Mouse (Mus musculus) left cerebral cortex, adult 8-10 months (tissue): ENCODE measurements at regions not wholly inside any gene's neighbourhood (a gene's known extent, or its start where the extent isn't known, plus 50 kb on each side); places are given as distances from the start of the nearest gene placed in this dataset.
"Not testable (repeated sequence)": the region's sequence is repeated elsewhere in the genome, so short reads cannot be mapped to it uniquely, and the experiment has no call there.

ENCODE experiments used
- DNase-seq, 2 experiments: peaks; one replicate each; pipeline ENCODE4 v3.0.0; 2022; ENCODE audit warnings: low spot score in 2 of 2

DNA sequence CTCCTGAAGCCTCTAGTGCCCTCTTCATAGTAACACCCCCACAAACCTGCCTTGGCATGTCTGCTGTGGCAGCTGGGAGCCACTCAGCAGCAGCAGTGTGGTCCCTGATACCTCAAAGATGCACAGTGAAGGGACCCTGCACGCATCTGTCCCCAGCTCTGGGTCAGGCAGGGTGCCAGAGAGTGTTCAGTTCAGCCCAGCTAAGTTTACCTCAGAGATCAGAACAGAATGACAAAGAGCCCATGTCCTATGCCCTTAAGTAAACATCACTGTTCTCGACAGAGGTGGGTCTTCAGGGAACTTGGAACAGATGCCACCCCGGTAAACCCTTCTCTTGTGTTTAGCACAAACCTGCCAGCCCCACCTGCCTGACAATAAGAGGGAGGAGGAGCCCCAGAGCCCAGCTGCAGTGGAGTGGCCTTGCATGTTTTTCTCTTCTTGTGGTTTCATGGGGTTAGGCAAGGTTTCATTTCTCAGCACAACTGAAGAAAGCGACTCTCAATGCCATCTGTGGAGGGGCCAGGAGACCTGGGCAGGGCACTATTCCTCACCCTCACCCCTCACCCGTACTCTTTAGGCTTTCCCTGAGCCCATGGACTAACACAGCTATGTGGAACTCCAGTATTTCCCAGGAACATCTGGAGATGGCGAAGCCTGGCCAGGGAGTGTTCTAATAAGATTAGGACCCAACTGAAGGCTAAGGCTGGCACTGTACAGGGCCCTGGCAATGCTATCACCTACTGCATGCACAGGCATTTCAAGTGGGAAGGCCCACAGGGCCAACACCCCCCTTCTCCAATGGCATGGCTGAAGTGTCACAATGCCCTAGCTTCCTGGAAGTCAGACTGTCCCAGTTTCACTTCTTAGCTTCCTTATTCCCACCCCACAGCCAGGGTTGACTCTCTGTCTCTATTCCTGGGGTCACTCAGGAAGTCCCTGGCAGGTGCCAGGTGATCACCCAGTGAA lies 60.6 kb upstream of the Klf13 start:
- no peak for DNase-seq

DNA sequence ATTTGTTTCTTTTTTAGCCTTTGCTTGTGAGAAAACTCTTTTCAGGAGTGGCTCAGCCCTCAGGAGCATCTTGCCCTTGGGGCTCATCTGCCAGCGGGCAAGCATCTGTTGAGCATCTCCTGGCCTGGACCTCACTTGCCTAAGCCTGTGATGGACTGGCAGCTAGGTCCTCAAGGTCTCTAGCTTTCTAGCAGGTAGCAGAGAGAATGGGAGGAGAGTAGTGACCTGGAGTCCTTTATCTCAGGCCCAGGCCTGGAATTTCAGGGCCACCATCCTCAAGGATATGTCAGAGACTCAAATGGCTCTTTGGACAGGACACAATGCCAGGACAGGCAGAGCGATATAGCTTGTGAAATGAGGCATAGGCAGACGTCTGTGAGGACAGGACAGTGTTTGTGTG lies 59.3 kb upstream of the Klf13 start:
- no peak for DNase-seq

DNA sequence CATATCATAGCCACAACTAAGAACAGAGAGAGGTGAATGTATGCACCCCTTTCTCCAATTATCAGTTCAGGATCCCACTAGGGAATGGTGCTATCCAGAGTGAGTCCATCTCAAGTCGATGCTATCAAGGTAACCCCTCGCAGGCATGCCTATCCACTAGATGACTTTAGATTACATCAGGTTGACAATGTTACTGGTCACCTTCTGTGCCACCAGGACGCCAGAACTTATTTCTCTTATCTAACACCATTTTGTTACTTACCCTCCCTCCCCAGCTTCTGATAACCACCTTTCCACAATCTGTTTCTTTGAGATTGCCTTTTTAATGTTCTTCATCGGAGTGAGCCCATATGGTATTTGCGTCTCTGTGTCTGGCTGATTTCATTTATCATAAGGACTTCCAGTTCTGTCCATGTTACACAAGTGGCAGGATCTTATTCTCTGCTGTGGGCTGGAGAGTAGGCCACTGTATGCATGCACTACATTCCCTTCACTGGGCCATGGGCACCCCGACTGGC lies 57.9 kb upstream of the Klf13 start:
- no peak for DNase-seq

DNA sequence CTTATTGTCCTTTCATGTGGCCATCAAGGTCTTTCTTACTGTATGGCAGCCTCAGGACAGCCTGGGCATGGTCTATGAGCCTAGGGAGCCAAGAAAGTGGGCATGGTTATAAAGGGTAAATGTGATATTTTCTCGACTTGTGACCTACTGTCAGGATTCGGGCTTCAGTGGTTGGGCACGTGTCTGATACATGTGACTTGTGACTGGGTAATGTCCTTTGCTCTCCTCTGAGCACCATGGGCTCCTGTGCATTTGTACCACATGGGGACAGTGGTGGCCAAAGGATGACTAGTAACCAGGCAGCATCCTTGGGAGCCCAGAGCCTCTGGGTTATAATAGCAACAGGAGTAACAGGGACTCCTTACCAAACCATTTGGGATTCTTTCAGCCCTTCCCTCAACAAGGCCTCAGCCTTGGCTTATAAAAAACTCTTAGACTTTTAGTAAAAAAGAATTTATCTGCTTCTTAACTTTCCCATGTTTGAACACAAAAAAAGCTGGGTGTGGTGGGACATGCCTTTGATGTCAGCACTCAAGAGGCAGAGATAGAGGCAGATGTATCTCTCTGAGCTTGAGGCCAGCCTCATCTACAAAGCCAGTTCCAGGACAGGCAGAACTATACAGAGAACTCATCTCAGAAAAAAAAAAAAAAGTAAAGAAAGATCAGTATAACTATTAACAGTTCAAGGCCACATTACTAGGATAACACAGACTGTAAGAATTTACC lies 56.7 kb upstream of the Klf13 start:
- DNase-seq = no peak

DNA sequence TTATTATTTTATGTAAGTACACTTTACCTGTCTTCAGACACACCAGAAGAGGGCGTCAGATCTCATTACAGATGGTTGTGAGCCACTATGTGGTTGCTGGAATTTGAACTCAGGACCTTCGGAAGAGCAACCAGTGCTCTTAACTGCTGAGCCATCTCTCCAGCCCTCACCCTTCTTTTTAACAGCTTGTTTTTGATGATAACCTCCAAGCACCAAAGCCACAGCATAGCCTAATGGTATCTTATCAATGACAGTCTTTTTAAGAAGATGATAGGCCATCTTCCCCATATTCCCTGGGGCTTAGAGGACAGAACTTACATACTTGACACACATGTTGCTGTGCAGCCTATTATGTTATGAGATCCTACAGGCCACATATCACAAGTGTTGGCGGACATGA lies 56.1 kb upstream of the Klf13 start:
- not testable (repeated sequence) for DNase-seq

DNA sequence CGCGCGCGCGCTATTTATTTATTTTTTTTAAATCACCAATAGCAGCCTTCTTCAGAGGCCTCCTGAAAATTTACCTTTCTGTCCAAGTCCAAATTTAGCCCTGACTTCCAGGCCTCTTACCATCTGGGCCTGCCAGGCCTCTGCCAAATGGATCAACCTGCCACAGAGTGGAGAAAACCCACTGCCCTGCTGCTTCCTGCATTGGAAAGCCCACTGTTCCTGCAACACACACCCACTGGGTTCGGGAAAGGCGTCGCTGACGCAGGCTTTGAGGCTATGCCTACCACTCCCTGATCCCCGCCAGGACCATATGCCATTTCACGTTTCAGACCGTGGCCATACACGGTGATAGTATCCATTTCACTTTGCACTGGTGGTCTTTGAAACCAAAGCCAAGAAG lies 53.4 kb upstream of the Klf13 start:
- DNase-seq = no peak

DNA sequence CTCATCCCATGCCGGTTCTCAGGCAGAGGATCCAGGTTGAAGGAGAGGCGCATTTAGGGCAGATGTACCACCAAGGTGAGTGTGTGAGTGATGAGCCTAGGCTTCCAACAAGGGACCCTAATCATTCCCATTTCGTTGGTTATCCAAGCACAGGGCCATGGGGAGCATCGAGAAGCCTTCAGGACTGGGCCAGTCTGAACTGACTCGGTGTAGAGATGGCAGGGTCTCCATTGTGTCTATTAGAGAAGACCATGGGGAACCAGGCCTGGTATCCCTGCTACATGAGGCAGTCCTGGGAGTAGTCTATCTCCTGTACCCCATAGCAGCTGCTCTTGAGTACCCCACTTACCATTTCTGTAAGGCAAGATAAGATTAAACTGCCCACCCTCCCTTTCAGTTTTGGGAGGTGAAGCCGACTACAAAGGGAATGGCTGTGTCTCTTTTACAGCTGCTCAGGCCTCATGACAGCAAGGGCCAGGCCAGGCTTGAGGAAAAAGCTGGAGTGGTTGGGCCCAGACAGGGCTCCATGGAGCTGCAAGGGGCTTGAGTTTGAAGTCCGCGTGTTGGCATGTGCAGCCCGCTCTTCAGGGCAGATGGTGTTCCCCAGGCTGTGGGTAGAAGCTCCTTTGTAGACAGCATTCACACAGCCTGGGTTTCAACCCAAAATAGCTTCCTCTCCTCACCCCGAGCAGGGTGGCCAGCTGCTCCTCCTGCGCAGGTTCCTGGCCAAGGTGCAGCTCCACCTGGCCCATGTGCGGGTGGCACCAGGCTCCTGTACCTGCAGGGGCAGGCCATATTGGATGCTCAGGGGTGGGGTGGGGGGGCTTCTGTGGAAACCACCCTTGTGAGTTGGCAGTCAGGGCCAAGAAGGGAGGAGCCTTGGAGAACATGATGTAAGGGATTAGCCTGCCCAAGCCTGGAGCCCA lies 52.6 kb upstream of the Klf13 start:
- DNase-seq = peak in 1 of 2 experiments; percentile 60

DNA sequence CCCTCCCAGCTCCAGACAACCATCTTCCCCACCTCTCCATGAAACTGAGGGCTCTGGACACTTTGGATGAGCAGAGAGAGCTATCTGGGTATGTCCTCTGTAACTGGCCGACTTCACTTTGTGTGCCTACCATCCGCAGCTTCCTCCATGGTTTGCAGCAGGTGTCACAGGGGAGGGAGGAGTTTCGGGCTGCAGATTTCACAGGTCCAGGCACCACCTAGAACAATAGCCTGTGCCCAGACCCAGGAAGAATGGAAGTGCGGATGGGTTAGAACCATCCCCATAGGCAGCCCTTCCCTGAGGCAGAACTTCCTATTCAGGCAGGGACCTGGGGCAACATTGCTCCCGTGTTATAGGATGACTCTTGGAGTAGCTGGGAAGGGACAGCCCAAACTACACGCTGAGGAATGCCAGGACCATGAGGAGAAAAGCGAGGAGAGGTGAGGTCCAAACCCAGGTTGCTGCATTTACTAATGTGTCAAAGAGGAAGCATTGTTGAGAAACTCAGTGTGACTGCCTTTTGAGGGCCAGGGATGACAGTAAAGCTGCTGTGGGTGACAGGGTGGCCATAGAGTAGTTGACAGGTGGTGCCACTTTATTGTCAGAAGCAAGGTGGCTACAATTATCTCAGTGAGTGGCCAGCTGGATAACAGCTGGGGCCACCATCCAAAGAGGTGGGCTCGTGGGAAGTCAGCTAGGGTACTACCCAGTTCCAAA lies 51.8 kb upstream of the Klf13 start:
- no peak for DNase-seq

DNA sequence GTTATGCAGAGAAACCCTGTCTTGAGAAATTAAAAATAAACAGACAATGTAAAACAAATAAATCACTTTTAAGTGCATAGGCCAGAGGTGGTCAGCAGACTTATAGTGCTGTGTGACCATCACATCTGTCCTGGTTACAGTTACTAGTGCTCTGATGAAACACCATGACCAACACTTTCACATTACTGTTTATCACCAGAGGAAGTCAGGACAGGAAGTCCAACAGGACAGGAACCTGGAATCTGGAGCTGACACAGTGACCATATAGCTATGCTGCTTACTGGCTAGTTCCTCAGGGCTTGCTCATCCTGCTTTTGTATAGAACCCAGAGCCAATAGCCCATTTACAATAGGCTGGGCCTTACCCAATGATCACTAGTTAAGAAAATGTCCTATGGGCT lies 51.0 kb upstream of the Klf13 start:
- DNase-seq = no peak
